Mouse (Mus musculus) heart, embryonic 14.5 days (tissue): ENCODE measurements around the gene Pilrb1. TPM values are rescaled to one million over a fixed set of nuclear protein-coding genes. Genes with fewer than 3 reads are reported as not detected.
"Not testable (repeated sequence)": the region's sequence is repeated elsewhere in the genome, so short reads cannot be mapped to it uniquely, and the experiment has no call there.

ENCODE experiments used
- ATAC-seq: fragments of 200-750 bp; cut with Nextera tagmentation; 2 replicates; pipeline ENCODE4 v1.8.0; 2017; ENCODE audit warnings: low read depth, moderate TSS enrichment; ENCODE audit not compliant: insufficient number of reproducible peaks, insufficient read depth, low FRiP score
- H3K27ac ChIP-seq, 2 experiments: fragments of 200-500 bp in 1 of 2; fragments of 300-500 bp in 1 of 2; sonication (generic) in 1 of 2; replicated peaks in 1 of 2; 2 replicates each; pipeline ENCODE4 v1.5.1; 2012 to 2014; ENCODE audit warnings: low read depth in 2 of 2, low read length in 2 of 2, control low read depth in 1 of 2, mild to moderate bottlenecking in 1 of 2, mixed read lengths in 1 of 2; ENCODE audit not compliant: control insufficient read depth in 1 of 2, insufficient read depth in 1 of 2
- H3K27me3 ChIP-seq: fragments of 300-500 bp; sonication (generic); 2 replicates; pipeline ENCODE4 v1.6.1; 2014; ENCODE audit warnings: mild to moderate bottlenecking, low read length, control low read depth; ENCODE audit not compliant: control insufficient read depth, insufficient read depth
- H3K36me3 ChIP-seq: fragments of 300-500 bp; sonication (generic); 2 replicates; pipeline ENCODE4 v1.6.1; 2014; ENCODE audit warnings: mild to moderate bottlenecking, control low read depth, low read length, mixed read lengths; ENCODE audit not compliant: control insufficient read depth, insufficient read depth
- H3K4me1 ChIP-seq, 2 experiments: fragments of 200-500 bp in 1 of 2; fragments of 300-500 bp in 1 of 2; sonication (generic) in 1 of 2; 2 replicates each; pipeline ENCODE4 v1.6.1; 2012 to 2014; ENCODE audit warnings: low read length in 2 of 2, control low read depth in 1 of 2, mixed read lengths in 1 of 2; ENCODE audit not compliant: control insufficient read depth in 2 of 2, insufficient read depth in 2 of 2
- H3K4me2 ChIP-seq: fragments of 300-500 bp; sonication (generic); 2 replicates; pipeline ENCODE4 v1.6.1; 2014; ENCODE audit warnings: mild to moderate bottlenecking, low read length
- H3K4me3 ChIP-seq, 2 experiments: fragments of 200-500 bp in 1 of 2; fragments of 300-500 bp in 1 of 2; sonication (generic) in 1 of 2; 2 replicates each; pipeline ENCODE4 v1.5.1; 2012 to 2014; ENCODE audit warnings: low read length in 2 of 2, mild to moderate bottlenecking in 2 of 2, control low read depth in 1 of 2, low read depth in 1 of 2, moderate library complexity in 1 of 2; ENCODE audit not compliant: control insufficient read depth in 1 of 2, insufficient read depth in 1 of 2
- H3K9ac ChIP-seq: fragments of 300-500 bp; sonication (generic); 2 replicates; pipeline ENCODE4 v1.6.1; 2014; ENCODE audit warnings: mild to moderate bottlenecking, low read length
- H3K9me3 ChIP-seq: fragments of 300-500 bp; sonication (generic); 2 replicates; pipeline ENCODE4 v1.6.1; 2016; ENCODE audit warnings: low read length, control low read depth; ENCODE audit not compliant: control insufficient read depth
- WGBS: fragments of 180-500 bp; shearing (Covaris S2); extraction: QIAGEN DNeasy Blood & Tissue Kit; methylation state at CpG from one replicate; pipeline ENCODE4 v1.1.7; 2014; 5-methylcytosine and 5-hydroxymethylcytosine counted together
- polyA plus RNA-seq: library from polyadenylated mRNA; unstranded; fragments of >200 nt; fragmentation: Nextera tagmentation; extraction: Ambion mirVana; gene quantifications from 2 replicates; pipeline ENCODE4 v1.2.1, GENCODE M21; 2014

The Pilrb1 gene
- polyA plus RNA-seq, result 0.44 and 0.68 TPM in 2 replicates

GRCm38 (mm10) chr5:137857960-137858710 is at the start of gene Pilrb1:
Pilrb1 (minus strand) TSS chr5:137858106.
- H3K4me1 ChIP-seq, H3K9me3 ChIP-seq, H3K36me3 ChIP-seq, H3K27ac ChIP-seq, ATAC-seq, H3K4me2 ChIP-seq, H3K4me3 ChIP-seq, H3K9ac ChIP-seq, H3K27me3 ChIP-seq: not testable (repeated sequence)
- WGBS, result 70% methylated on average over 2 of the region's 2 CpGs

DNA sequence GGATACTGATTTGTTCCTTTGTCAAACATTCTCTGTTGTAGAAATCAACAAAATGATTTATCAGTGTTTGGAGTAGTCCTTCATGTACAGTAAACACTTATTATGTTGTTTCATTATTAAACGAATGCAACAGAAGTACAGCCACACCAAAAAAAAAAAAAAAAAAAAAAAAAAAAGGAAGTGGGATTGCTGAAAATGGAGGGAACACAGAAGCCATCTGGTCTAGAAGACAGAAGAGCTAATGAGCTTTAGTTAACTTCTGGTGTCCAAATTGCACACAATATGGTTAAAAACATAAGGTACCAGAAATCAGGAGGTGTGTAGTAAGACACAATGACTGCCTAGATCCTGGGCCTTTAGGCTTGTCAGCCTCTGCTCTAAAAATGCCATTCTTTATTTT is 39.9 kb upstream of the Pilrb1 start:
- H3K4me1 ChIP-seq, result no peaks in the 10 kb centered on the region
- no peak overlapping the region for H3K4me2 ChIP-seq
- H3K27me3 ChIP-seq, result no peaks in the 10 kb centered on the region
- H3K27ac ChIP-seq, result no peak overlapping the region
- no peak for ATAC-seq
- H3K36me3 ChIP-seq, result no peaks in the 10 kb centered on the region
- no peaks in the 10 kb centered on the region for H3K9me3 ChIP-seq
- no peak overlapping the region for H3K4me3 ChIP-seq
- H3K9ac ChIP-seq, result no peak overlapping the region
- WGBS, result 68% methylated on average over 1 of the region's 1 CpGs

GRCm38 (mm10) chr5:137892954-137893353 is 35.0 kb upstream of the Pilrb1 start:
- Histone ChIP-seq H3K27me3 (no peaks in the 10 kb centered on the region), H3K4me2 (no peak overlapping the region), H3K9me3 (no peaks in the 10 kb centered on the region), H3K4me3 (no peak overlapping the region), H3K9ac (no peak overlapping the region), H3K27ac (no peak overlapping the region), H3K36me3 (no peaks in the 10 kb centered on the region), H3K4me1 (no peaks in the 10 kb centered on the region)
- no peak for ATAC-seq
- 47% methylated on average over 1 of the region's 1 CpGs for WGBS

DNA sequence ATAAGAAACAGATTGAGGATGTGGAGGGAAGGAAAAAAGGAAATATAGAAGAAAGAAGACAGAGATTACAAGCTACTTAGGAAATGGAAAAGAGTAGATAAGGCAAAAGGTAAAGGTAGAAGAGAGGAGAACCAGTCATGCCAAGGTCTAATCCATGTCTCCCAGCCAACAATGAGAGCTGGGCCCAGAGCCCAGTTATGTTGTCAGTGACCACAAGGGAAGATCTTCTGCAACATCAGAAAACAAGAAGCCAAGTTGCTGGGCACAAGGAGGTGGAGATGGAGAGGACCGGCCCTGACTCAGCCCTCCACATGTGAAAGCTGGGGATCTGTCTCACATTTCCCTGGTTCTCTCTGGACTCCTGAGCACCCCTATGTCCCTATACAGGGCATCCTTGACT is 29.8 kb upstream of the Pilrb1 start:
- H3K4me1 ChIP-seq, result no peaks in the 10 kb centered on the region; a peak in 1 of 4 replicates
- H3K4me3 ChIP-seq, result no peak overlapping the region
- H3K4me2 ChIP-seq, result no peak overlapping the region
- no peaks in the 10 kb centered on the region for H3K9me3 ChIP-seq
- no peak for ATAC-seq
- H3K27ac ChIP-seq, result no peak overlapping the region
- no peaks in the 10 kb centered on the region for H3K36me3 ChIP-seq
- no peak overlapping the region for H3K9ac ChIP-seq
- 85% methylated on average over 1 of the region's 1 CpGs for WGBS
- 0 out of 2 replicates have a peak, but pooled peaks cover 4% of the 10 kb centered on the region for H3K27me3 ChIP-seq

GRCm38 (mm10) chr5:137885894-137886293 is 28.0 kb upstream of the Pilrb1 start:
- WGBS, result 9% methylated on average over 2 of the region's 2 CpGs

GRCm38 (mm10) chr5:137883345-137883744 is 25.4 kb upstream of the Pilrb1 start:
- Histone ChIP-seq H3K9ac (no peak overlapping the region), H3K27me3 (0 out of 2 replicates have a peak, but pooled peaks cover 4% of the 10 kb centered on the region), H3K9me3 (no peaks in the 10 kb centered on the region), H3K4me2 (no peak overlapping the region), H3K27ac (no peak overlapping the region), H3K36me3 (no peaks in the 10 kb centered on the region), H3K4me3 (no peak overlapping the region), H3K4me1 (no peaks in the 10 kb centered on the region; a peak in 1 of 4 replicates)
- 74% methylated on average over 3 of the region's 3 CpGs for WGBS
- no peak for ATAC-seq

More at GRCm38 (mm10) chr5:137885894-137886293, 28.0 kb upstream of the Pilrb1 start:
- H3K27me3 ChIP-seq, result 0 out of 2 replicates have a peak, but pooled peaks cover 4% of the 10 kb centered on the region
- H3K4me1 ChIP-seq, result no peaks in the 10 kb centered on the region; a peak in 1 of 4 replicates
- no peaks in the 10 kb centered on the region for H3K9me3 ChIP-seq
- no peak for ATAC-seq
- no peak overlapping the region for H3K9ac ChIP-seq
- H3K4me3 ChIP-seq, result no peak overlapping the region
- no peak overlapping the region for H3K27ac ChIP-seq
- H3K36me3 ChIP-seq, result no peaks in the 10 kb centered on the region
- no peak overlapping the region for H3K4me2 ChIP-seq

- Histone ChIP-seq H3K9me3 (no peaks in the 10 kb centered on the region), H3K27ac (no peak overlapping the region), H3K4me3 (no peak overlapping the region), H3K27me3 (0 out of 2 replicates have a peak, but pooled peaks cover 4% of the 10 kb centered on the region), H3K4me2 (no peak overlapping the region), H3K4me1 (no peaks in the 10 kb centered on the region; a peak in 1 of 4 replicates), H3K36me3 (no peaks in the 10 kb centered on the region), H3K9ac (no peak overlapping the region)
- ATAC-seq, result no peak
- 44% methylated on average over 4 of the region's 4 CpGs for WGBS
Measured at GRCm38 (mm10) chr5:137882922-137883321, 25.0 kb upstream of the Pilrb1 start.
